Mouse (Mus musculus): ENCODE results near the gene 4930404N11Rik.

The 4930404N11Rik gene

GRCm38 (mm10) chr10:81402227-81402765 lies 36.7 kb upstream of the 4930404N11Rik start:
- in situ Hi-C loops (cut with MboI, MseI): no loop called here

DNA sequence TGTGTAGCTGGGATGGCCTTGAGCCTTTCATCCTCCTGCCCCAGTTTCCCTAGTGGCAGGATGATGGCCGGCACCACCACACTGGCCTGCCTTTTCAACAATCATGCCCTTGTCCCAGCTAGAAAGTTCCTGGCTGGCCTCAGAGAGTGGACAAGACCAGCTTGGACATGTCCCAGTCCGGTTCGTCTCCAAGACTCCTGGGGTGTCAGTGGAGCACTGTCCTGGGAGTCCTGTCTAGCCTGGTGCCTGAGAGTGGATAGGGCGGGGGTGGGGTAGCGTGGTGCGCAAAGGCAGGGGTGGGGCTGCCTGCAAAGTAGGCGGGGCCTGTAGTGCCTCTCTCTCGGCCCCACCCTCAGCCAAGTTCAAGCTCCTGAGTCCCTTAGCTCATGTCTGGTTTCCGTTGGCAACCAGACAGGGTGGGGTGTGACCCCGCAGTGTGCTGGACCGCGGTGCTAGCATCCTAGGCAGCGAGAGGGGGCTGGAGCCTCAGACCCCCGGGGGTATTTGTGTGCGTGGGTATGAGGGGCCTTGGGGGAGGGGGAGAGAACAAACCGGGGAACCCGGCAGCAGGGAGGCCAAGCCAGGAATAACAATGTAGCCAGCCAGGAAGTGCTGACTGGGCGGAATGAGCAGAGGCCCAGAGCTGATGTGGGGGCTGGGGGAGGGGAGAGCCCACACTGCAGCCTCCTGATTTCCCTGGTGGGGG lies 36.1 kb upstream of the 4930404N11Rik start:
- in situ Hi-C loops (cut with MboI, MseI): no loop called here

GRCm38 (mm10) chr10:81401205-81401520 lies 35.5 kb upstream of the 4930404N11Rik start:
- in situ Hi-C loops (cut with MboI, MseI): no loop called here

- in situ Hi-C loops (cut with MboI, MseI): no loop called here
Measured at GRCm38 (mm10) chr10:81400371-81401204, 35.0 kb upstream of the 4930404N11Rik start.

DNA sequence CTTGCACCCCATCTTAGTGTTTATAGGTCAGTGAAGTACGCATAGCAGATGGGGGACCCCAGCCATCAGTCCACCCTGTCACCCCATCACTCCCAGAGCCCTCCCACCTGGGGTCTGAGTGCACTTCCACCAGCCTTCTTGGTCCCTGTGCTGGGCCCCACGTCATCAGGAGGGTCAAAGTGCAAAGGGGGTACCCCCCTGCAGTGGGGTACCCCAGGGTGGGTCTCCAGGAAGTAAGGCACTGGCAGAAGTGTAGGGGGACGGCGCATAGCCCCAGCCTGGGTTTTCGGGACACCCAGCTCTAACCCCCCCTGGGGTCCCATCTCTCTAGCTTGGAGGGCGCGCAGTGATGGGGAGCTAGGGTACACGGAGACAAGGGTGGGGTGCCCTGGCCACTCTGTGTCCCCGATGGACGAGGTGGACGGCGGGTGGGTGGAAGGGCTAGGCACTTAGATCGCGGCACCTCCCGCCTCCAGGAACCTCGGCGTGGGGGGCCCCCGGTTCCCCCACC lies 34.2 kb upstream of the 4930404N11Rik start:
- in situ Hi-C loops (cut with MboI, MseI): loop anchor here (5.0 kb wide), 1 partner anchor 132 kb away; no protein-coding TSS in a partner anchor

GRCm38 (mm10) chr10:81399296-81399695 lies 33.7 kb upstream of the 4930404N11Rik start:
- in situ Hi-C loops (cut with MboI, MseI): loop anchor here (5.0 kb wide), 1 partner anchor 133 kb away; no protein-coding TSS in a partner anchor

DNA sequence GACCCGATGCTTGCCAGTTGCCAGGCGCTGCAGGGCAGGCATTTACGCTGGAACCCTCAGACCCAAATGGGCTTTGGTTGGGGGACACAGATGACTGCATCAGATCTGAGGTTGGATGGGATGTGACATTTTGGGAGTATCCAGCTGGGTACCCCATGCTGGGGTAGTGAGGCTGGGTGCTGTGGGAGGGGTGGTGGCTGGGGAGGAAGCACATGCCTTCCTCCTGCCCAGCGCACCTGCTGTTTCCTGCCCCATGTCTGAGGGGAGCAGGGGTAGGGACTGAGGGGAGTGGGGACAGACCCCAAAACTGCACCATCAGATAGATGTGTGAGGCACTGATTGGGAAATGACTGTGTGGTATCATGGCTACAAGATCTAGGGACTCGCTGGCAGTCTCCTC lies 31.1 kb upstream of the 4930404N11Rik start:
- in situ Hi-C loops (cut with MboI, MseI): loop anchor here (5.0 kb wide), 1 partner anchor 136 kb away; no protein-coding TSS in a partner anchor

DNA sequence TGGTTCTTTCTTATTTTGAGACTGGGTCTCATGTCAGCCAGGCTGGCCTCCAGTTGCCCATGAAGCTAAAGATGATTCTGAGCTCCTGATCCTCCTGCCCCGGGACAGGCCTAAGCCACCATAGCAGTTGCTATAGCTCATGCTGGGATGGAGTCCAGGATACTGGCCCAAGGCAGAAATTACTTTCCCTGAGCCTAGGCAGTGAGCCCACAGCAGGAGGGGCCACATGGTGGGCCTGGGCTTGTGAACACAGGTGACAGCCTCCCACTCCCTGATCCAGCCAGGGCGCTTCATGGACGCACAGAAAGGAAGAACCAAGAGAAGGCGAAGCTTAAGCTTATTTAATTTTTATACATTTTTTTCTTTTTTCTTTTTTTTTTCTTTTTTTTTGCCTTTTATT lies 30.2 kb upstream of the 4930404N11Rik start:
- in situ Hi-C loops (cut with MboI, MseI): loop anchor here (5.0 kb wide), 1 partner anchor 136 kb away; no protein-coding TSS in a partner anchor

- in situ Hi-C loops (cut with MboI, MseI): loop anchor here (5.0 kb wide), 1 partner anchor 137 kb away; no protein-coding TSS in a partner anchor
Measured at GRCm38 (mm10) chr10:81395127-81395526, 29.5 kb upstream of the 4930404N11Rik start.

- in situ Hi-C loops (cut with MboI, MseI): no loop called here
Measured at GRCm38 (mm10) chr10:81393456-81394063, 27.9 kb upstream of the 4930404N11Rik start.

- in situ Hi-C loops (cut with MboI, MseI): no loop called here
Measured at GRCm38 (mm10) chr10:81392781-81393185, 27.2 kb upstream of the 4930404N11Rik start, which contains the start of gene Smim24. Smim24 (plus strand) TSS chr10:81393051.

GRCm38 (mm10) chr10:81392270-81392669 lies 26.7 kb upstream of the 4930404N11Rik start:
- in situ Hi-C loops (cut with MboI, MseI): no loop called here

DNA sequence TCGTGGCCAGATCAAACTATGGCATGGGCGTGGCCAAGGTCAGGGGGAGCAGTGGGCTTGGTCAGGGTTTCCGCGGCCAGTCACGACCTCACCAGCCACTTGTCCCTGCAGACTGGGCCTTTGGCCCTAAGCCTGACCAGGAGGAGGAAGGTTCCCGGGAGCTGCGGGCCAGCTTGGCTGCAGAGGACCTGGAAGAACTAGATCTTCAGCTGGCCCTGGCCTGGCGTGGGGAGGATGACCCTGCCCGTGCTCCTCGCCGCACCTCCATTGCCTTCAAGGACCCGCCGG lies 25.0 kb upstream of the 4930404N11Rik start:
- in situ Hi-C loops (cut with MboI, MseI): no loop called here

DNA sequence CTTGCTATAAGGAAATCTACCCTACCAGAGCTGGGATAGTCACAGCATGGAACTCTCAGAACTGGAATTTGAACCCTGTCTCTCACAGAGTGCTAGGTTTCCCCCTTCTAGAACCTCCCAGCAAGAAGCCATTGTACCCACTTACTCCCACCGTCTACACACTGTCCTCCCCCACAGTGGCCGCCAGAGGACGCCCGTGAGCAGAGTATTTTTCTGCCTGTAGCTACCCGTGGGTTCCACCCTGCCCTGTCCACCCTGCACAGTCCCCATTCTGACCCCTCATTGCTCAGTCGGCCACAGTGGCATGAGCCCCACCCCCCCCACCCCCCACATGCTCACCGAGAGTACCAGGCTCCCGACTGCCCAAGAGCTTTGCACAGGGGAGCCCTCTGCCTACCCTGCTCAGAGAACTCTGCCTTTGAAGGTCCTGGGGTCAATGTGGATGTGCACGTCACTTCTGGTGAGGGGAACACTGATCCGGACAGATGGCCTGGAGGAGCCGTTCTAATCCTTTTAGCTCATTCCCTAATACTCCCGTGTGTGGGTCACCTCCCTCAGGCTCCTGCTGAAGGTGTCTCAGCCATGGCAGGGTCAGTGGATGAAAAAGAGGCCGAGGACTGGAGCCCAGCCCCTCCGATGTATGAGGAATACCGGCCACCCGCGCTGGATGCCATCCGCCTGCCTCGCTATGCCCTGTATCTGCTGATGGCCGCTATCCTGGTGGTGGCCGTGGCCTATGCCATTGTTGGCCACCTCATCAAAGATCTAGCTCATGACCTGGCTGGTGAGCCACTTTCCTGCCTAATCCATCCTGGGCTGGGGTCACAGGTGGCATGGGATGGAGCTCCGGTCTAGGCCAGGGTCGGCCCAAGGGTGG lies 24.4 kb upstream of the 4930404N11Rik start:
- in situ Hi-C loops (cut with MboI, MseI): no loop called here

- in situ Hi-C loops (cut with MboI, MseI): no loop called here
Measured at GRCm38 (mm10) chr10:81389373-81389772, 23.8 kb upstream of the 4930404N11Rik start.

DNA sequence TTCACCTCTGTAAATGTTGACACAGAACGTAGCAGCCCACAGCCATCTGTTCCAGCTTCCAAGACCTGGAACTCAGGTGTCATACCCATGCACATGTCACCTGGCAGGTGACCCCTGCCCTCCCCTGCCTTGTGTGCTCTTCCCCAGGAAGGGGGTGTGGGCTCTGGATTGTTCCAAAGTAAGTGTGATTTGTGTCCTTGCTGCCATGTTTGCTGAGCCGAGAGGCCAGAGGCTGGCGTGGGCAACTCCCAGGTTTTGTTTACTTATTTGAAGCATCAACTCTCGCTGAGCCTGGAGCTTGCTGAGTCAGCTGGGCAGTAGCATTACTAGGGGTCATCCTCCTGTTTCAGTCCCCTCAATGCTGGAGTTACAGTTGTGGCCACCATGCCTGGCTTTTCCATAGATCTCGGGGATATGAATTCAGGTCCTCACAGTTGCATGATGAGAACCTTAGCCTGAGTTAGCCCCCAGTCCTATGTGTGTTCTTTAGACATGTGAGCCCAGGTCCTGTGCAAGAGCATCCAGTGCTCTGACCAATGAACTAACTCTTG lies 23.0 kb upstream of the 4930404N11Rik start, which contains the start of gene Gm48552:
Gene Gm48552 (plus strand): TSS at position 501 of the 551 bp plus-strand sequence.
- in situ Hi-C loops (cut with MboI, MseI): no loop called here

- in situ Hi-C loops (cut with MboI, MseI): no loop called here
Measured at GRCm38 (mm10) chr10:81387716-81388115, 22.1 kb upstream of the 4930404N11Rik start.

DNA sequence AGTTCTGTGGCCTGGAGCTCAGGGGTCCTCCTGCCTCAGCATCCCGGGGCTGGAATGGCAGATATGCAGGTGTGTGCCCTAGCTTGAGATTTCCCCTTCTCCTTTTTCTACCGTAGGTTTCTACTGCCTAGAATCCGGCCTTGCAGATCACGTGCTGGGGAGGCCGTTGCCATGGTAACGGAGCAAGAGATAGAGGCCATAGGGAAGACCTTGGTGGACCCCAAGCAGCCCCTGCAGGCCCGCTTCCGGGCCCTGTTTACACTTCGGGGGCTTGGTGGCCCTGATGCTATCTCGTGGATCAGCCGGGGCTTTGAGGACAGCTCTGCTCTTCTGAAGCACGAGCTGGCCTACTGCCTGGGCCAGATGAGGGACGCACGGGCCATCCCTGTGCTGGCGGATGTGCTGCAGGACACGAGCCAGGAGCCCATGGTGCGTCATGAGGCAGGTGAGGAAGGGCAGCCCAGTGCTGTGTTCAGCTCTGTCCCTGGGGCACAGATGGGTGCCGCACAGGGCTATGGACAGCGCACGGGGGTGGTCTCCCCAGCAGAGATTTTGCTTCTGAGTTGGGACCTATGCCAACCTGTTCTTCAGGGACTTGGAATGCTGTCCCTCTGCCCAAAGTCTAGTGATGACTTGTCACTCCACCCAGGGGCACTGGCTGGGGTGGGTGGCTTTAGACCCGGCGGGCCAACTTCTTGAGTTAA lies 20.1 kb upstream of the 4930404N11Rik start:
- in situ Hi-C loops (cut with MboI, MseI): no loop called here

DNA sequence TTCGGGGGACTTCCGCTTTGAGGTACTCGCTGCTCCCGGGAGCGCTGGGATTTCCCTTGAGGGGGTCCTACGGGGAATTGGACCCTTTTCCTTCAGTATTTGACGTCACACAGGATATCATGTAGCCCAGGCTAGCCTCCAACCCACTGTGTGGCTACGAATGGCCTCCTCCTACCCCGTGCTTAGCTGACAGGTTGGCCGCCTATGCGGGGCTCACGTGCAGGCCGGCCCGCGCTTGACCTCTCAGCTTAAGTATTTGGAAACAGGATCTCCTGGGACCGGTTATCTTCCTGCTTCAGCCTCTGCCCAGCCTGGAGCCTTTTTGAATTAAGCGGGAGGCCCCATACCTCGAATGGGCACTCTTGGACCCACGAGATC lies 19.0 kb upstream of the 4930404N11Rik start:
- in situ Hi-C loops (cut with MboI, MseI): no loop called here

All from T-helper 2 cell (primary cell).